Mouse (Mus musculus) cerebellum, adult 2 months (tissue): ENCODE data around the gene Ccz1.

Experiments used
- CTCF ChIP-seq: fragments of 200-500 bp; IDR thresholded peaks from 2 replicates; pipeline ENCODE4 v1.5.1; 2011; ENCODE audit warnings: low read depth, mild to moderate bottlenecking, control low read depth, low read length, moderate library complexity, borderline replicate concordance; ENCODE audit not compliant: insufficient read depth
- POLR2A ChIP-seq: fragments of 200-500 bp; IDR thresholded peaks from 2 replicates; pipeline ENCODE4 v1.6.1; 2011; ENCODE audit warnings: low read length, control low read depth, borderline replicate concordance; ENCODE audit not compliant: insufficient read depth

- TF ChIP-seq POLR2A, result no peak
- no peak for TF ChIP-seq CTCF
Measured at GRCm38 (mm10) chr5:144064093-144064492, 49.4 kb upstream of the Ccz1 start.
